Mouse (Mus musculus) midbrain, postnatal 0 days (tissue): ENCODE measurements around the gene As3mt. TPM values are rescaled to one million over a fixed set of nuclear protein-coding genes. Genes with fewer than 3 reads are reported as not detected.

ENCODE experiments used
- ATAC-seq: fragments of 200-750 bp; cut with Nextera tagmentation; 2 replicates; pipeline ENCODE4 v1.8.0; 2017; ENCODE audit warnings: moderate number of reproducible peaks, mild to moderate bottlenecking, moderate TSS enrichment, moderate library complexity; ENCODE audit not compliant: low FRiP score
- DNase-seq: peaks from one replicate; pipeline ENCODE4 v3.0.0-alpha.2; 2015; ENCODE audit warnings: low spot score
- H3K27ac ChIP-seq: fragments of 300-500 bp; sonication (generic); 2 replicates; pipeline ENCODE4 v1.5.1; 2014; ENCODE audit warnings: low read depth, mild to moderate bottlenecking, low read length, mixed read lengths
- H3K27me3 ChIP-seq: fragments of 300-500 bp; sonication (generic); 2 replicates; pipeline ENCODE4 v1.6.1; 2014; ENCODE audit warnings: low read length, control low read depth, mixed read lengths; ENCODE audit not compliant: insufficient read depth
- H3K36me3 ChIP-seq: fragments of 300-500 bp; sonication (generic); 2 replicates; pipeline ENCODE4 v1.6.1; 2014; ENCODE audit warnings: low read length, control low read depth, mixed read lengths; ENCODE audit not compliant: insufficient read depth
- H3K4me1 ChIP-seq: fragments of 300-500 bp; sonication (generic); 2 replicates; pipeline ENCODE4 v1.6.1; 2014; ENCODE audit warnings: mild to moderate bottlenecking, control low read depth, antibody characterized with exemption, low read length, mixed read lengths; ENCODE audit not compliant: insufficient read depth
- H3K4me2 ChIP-seq: fragments of 300-500 bp; sonication (generic); 2 replicates; pipeline ENCODE4 v1.6.1; 2014; ENCODE audit warnings: low read depth, mild to moderate bottlenecking, low read length, mixed read lengths; ENCODE audit not compliant: poor library complexity, severe bottlenecking
- H3K4me3 ChIP-seq: fragments of 300-500 bp; sonication (generic); 2 replicates; pipeline ENCODE4 v1.5.1; 2014; ENCODE audit warnings: low read depth, mild to moderate bottlenecking, low read length, moderate library complexity
- H3K9ac ChIP-seq: fragments of 300-500 bp; sonication (generic); replicated peaks from 2 replicates; pipeline ENCODE4 v1.6.1; 2014; ENCODE audit warnings: mild to moderate bottlenecking, low read length, moderate library complexity, mixed read lengths; ENCODE audit not compliant: poor library complexity, severe bottlenecking
- H3K9me3 ChIP-seq: fragments of 300-500 bp; sonication (generic); 2 replicates; pipeline ENCODE4 v1.6.1; 2016; ENCODE audit warnings: low read length, control low read depth
- CTCF ChIP-seq: IDR thresholded peaks from 2 replicates; pipeline ENCODE4 v1.5.1; 2016; ENCODE audit warnings: antibody characterized with exemption, mild to moderate bottlenecking
- WGBS: fragments of 180-500 bp; shearing (Covaris S2); extraction: QIAGEN DNeasy Blood & Tissue Kit; methylation state at CpG from one replicate; pipeline ENCODE4 v1.1.7; 2014; 5-methylcytosine and 5-hydroxymethylcytosine counted together
- polyA plus RNA-seq: library from polyadenylated mRNA; unstranded; fragments of >200 nt; fragmentation: Nextera tagmentation; extraction: Ambion mirVana; gene quantifications from 2 replicates; pipeline ENCODE4 v1.2.1, GENCODE M21; 2015
- total RNA-seq: library from RNA; depleted of rRNA; stranded (reverse); fragments of >200 nt; gene quantifications from 2 replicates; pipeline ENCODE4 v1.2.3, GENCODE M21; 2014

As3mt gene
- total and polyA plus RNA-seq, 2 experiments from 2014 or later = 21.3 to 36.4 TPM

DNA sequence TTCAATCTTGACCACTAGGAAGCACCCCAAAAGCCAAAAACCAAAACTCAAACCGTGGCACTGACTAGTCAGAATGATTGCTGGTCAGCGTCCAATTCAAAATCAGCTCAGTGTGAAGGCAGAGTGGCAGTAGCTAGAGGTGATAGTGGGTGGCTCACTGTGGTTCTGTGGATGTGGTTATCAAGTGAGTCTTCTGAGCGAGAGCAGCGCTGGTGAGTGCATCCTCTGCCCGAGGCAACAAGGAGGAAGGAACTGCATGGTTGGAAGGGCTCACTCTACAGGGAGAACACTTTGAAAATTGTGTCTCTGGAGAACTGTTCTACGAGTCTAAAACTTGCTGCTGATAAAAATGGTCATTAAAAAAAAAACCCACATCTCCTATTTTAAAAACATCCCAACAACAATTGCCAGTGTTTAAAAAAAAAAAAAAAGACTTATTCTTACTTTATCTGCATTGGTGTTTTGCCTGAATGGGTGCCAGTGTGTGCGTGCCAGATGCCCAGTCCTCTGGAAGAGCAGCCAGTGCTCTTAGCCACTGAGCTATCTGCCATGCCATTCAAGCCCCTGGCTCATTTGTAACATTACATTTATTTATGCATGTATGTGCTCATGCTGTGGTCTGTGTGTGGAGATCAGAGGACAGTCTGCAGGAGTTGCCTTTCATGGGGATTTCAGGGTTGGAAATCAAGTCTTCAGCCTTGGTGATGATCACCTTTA lies 1.3 kb upstream of the As3mt start:
- no peak overlapping the region for H3K9ac ChIP-seq
- 71% methylated on average over 7 of the region's 7 CpGs for WGBS
- TF ChIP-seq CTCF = no peak
- no peak overlapping the region for H3K4me2 ChIP-seq
- no peaks in the 10 kb centered on the region; the same call in 1 of the 2 replicates for H3K36me3 ChIP-seq
- no peak overlapping the region for H3K27ac ChIP-seq
- ATAC-seq = no peak
- no peak overlapping the region for H3K4me3 ChIP-seq
- no peaks in the 10 kb centered on the region for H3K4me1 ChIP-seq
- no peaks in the 10 kb centered on the region for H3K27me3 ChIP-seq
- no peaks in the 10 kb centered on the region for H3K9me3 ChIP-seq
- DNase-seq = no peak

DNA sequence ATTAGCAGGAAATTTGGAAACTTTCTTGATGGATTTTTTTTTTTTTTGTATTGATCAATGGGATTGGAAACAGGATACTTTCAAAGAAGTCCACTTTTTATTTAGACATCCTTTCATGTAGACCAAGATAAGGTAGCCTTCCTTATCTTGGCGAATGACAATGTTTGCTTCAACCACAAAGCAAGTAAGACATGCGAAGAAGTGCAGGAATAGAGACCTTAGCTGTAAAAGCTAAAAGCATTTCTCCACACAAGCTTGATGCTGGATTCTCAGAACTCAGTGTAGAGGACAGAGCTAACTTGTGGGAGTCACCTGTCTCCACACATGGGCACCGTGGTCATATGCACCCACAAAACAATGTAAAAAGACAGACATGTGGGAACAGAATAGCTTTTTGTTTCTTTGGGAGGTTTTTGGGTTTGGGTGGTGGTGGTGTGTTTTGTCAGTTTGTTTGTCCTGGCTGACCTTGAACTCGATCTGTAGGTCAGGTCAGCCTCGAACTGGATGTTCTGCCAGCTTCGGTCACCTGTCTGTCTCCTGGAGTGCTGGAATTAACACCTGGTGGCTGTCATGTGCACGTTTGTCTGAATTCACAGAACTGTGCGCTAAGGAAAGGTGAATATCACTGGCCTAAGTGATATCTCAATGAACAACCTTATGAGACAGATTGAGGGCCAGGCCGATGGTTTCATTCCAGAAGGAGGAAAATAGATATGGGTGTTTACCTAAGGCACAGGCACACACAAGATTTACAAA lies 540 bp upstream of the As3mt start:
- DNase-seq (no peak), ATAC-seq (no peak)
- Histone ChIP-seq H3K27me3 (no peaks in the 10 kb centered on the region), H3K36me3 (no peaks in the 10 kb centered on the region; the same call in 1 of the 2 replicates), H3K27ac (no peak overlapping the region), H3K4me1 (no peaks in the 10 kb centered on the region), H3K4me3 (no peak overlapping the region), H3K9ac (no peak overlapping the region), H3K9me3 (no peaks in the 10 kb centered on the region), H3K4me2 (0 out of 2 replicates have a peak overlapping the region, but pooled peaks have one; percentile 48)
- no peak for TF ChIP-seq CTCF
- 77% methylated on average over 9 of the region's 9 CpGs for WGBS

DNA sequence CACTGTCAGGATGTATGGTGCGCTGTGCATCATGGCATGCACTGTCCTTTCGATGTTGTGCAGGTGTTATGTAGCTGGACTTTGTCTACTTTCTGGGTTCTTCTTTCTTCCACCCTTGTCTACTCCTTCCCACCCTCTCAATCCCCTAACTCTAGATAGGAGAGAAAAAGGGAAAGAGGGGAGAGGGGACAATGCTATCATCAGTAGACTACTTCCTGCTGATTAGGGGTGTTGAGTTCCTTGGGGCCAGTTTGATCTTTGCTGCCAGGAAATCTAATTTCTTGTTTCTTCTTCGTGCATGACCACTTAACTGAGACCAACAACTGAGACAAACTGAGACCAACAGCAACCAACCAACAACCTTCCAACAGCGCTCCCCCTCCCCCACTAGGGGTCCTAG lies 3.4 kb downstream of the As3mt start:
- no peaks in the 10 kb centered on the region for H3K9me3 ChIP-seq
- H3K4me3 ChIP-seq = no peak overlapping the region
- DNase-seq (no peak), ATAC-seq (no peak)
- H3K27ac ChIP-seq = no peak overlapping the region
- H3K4me1 ChIP-seq = no peaks in the 10 kb centered on the region
- no peak overlapping the region for H3K9ac ChIP-seq
- no peaks in the 10 kb centered on the region for H3K27me3 ChIP-seq
- no peak overlapping the region for H3K4me2 ChIP-seq
- no peaks in the 10 kb centered on the region for H3K36me3 ChIP-seq
- no peak for TF ChIP-seq CTCF
- 91% methylated on average over 4 of the region's 4 CpGs for WGBS

DNA sequence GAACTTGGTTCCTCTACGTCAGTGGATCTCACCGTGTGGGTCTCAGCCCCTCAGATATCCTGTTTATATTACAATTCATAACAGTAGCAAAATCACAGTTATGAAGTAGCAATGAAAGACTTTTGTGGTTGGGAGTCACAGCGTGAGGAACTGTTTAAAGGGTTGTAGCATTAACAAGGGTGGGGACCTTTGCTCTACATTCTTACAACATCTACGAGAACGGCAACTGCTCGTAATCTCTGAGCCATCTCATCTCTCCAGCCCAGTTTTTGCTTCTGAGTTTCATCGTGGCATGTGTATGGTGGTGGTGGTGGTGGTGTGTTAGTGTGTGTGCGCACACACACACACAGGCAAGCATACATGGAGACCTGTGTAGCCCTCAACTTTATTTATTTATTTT lies 7.0 kb downstream of the As3mt start:
- WGBS = 94% methylated on average over 8 of the region's 8 CpGs
- Histone ChIP-seq H3K9ac (no peak overlapping the region), H3K27ac (no peak overlapping the region), H3K4me3 (no peak overlapping the region), H3K27me3 (no peaks in the 10 kb centered on the region), H3K9me3 (no peaks in the 10 kb centered on the region), H3K4me2 (no peak overlapping the region), H3K36me3 (no peaks in the 10 kb centered on the region), H3K4me1 (no peaks in the 10 kb centered on the region)
- no peak for ATAC-seq
- TF ChIP-seq CTCF = no peak
- DNase-seq = no peak

DNA sequence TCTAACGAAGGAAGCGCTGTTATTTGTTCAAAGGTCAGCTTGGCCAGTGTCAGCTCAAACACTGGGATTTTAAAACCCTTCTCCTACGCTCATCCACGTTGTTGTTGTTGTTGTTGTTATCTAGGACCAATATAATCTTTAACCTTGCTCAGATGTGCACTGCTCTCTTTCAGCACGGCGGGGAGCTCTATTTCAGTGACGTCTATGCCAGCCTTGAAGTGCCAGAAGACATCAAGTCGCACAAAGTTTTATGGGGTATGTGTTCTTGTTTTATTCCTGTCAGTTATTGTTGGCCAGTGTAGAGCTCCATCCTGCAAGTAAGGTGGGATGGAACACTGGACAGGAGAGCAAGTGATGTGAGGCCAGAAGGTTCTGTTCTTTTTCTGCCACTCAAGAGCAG lies 7.8 kb downstream of the As3mt start:
- Histone ChIP-seq H3K27me3 (no peaks in the 10 kb centered on the region), H3K4me2 (no peak overlapping the region), H3K27ac (no peak overlapping the region), H3K9ac (no peak overlapping the region), H3K36me3 (peaks cover 2% of the 10 kb centered on the region; the same call in 1 of the 2 replicates), H3K9me3 (no peaks in the 10 kb centered on the region), H3K4me1 (no peaks in the 10 kb centered on the region), H3K4me3 (no peak overlapping the region)
- DNase-seq = no peak
- 93% methylated on average over 8 of the region's 8 CpGs for WGBS
- ATAC-seq = no peak
- TF ChIP-seq CTCF = no peak

DNA sequence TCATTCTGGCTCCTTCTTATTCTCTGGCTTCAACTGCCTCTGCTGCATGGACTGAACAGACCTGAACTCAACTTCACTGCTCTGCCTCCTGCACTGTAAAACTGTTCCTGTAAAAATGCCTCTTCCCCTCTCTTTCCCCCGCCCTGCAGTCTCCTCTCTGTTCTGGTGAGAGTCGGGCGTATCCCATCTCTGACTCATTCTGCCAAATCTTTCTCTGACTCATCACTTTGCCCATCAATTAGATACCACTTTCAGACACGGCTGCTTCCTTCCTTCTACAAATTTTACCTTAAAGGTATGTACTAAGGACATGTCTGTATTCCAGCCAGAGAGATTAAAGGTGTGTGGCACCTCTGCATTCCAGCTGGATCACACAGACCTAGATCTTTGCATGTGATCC lies 10.9 kb downstream of the As3mt start:
- no peak for TF ChIP-seq CTCF
- Histone ChIP-seq H3K27me3 (no peaks in the 10 kb centered on the region), H3K4me3 (no peak overlapping the region), H3K4me1 (no peaks in the 10 kb centered on the region), H3K4me2 (no peak overlapping the region), H3K27ac (no peak overlapping the region), H3K9me3 (no peaks in the 10 kb centered on the region), H3K36me3 (peaks cover 3% of the 10 kb centered on the region; the same call in 1 of the 2 replicates), H3K9ac (no peak overlapping the region)
- ATAC-seq = no peak
- no peak for DNase-seq
- WGBS = 92% methylated on average over 4 of the region's 4 CpGs
